Mouse (Mus musculus) liver, embryonic 14.5 days (tissue): ENCODE results near the gene Tgfbr3. TPM values are rescaled to one million over a fixed set of nuclear protein-coding genes. Genes with fewer than 3 reads are reported as not detected.

Source experiments
- ATAC-seq: fragments of 200-750 bp; cut with Nextera tagmentation; 2 replicates; pipeline ENCODE4 v1.8.0; 2017; ENCODE audit warnings: moderate number of reproducible peaks, mild to moderate bottlenecking, moderate library complexity; ENCODE audit not compliant: insufficient read depth
- DNase-seq, 3 experiments: peaks; one replicate each; pipeline ENCODE4 v3.0.0-alpha.2; 2012 to 2013; ENCODE audit warnings: low read depth in 3 of 3, low spot score in 3 of 3
- H3K27ac ChIP-seq: fragments of 300-500 bp; sonication (generic); 2 replicates; pipeline ENCODE4 v1.5.1; 2014; ENCODE audit warnings: moderate library complexity, mild to moderate bottlenecking, control low read depth, inconsistent platforms
- H3K27me3 ChIP-seq: fragments of 300-500 bp; sonication (generic); 2 replicates; pipeline ENCODE4 v1.6.1; 2014; ENCODE audit warnings: mild to moderate bottlenecking, low read length, moderate library complexity; ENCODE audit not compliant: control insufficient read depth, insufficient read depth
- H3K36me3 ChIP-seq: fragments of 300-500 bp; sonication (generic); replicated peaks from 2 replicates; pipeline ENCODE4 v1.6.1; 2014; ENCODE audit warnings: low read depth; ENCODE audit not compliant: control insufficient read depth, insufficient read depth
- H3K4me1 ChIP-seq, 2 experiments: fragments of 200-500 bp in 1 of 2; fragments of 300-500 bp in 1 of 2; sonication (generic) in 1 of 2; replicated peaks; 2 replicates each; pipeline ENCODE4 v1.6.1; 2012 to 2014; ENCODE audit warnings: antibody characterized with exemption in 1 of 2, inconsistent platforms in 1 of 2, low read length in 1 of 2; ENCODE audit not compliant: control insufficient read depth in 2 of 2, insufficient read depth in 2 of 2
- H3K4me2 ChIP-seq: fragments of 300-500 bp; sonication (generic); 2 replicates; pipeline ENCODE4 v1.6.1; 2014; ENCODE audit warnings: low read depth, mild to moderate bottlenecking, control low read depth, moderate library complexity
- H3K4me3 ChIP-seq, 2 experiments: fragments of 200-500 bp in 1 of 2; fragments of 300-500 bp in 1 of 2; sonication (generic) in 1 of 2; 2 replicates each; pipeline ENCODE4 v1.5.1; 2012 to 2014; ENCODE audit warnings: low read depth in 2 of 2, low read length in 2 of 2, mild to moderate bottlenecking in 2 of 2, control low read depth in 1 of 2, inconsistent platforms in 1 of 2, moderate library complexity in 1 of 2; ENCODE audit not compliant: insufficient read depth in 1 of 2
- H3K9ac ChIP-seq: fragments of 300-500 bp; sonication (generic); replicated peaks from 2 replicates; pipeline ENCODE4 v1.6.1; 2014; ENCODE audit warnings: mild to moderate bottlenecking, control low read depth, moderate library complexity
- H3K9me3 ChIP-seq: fragments of 300-500 bp; sonication (generic); 2 replicates; pipeline ENCODE4 v1.6.1; 2016; ENCODE audit warnings: low read length, mixed read lengths; ENCODE audit not compliant: control insufficient read depth
- CTCF ChIP-seq: IDR thresholded peaks from 2 replicates; pipeline ENCODE4 v1.5.1; 2016; ENCODE audit warnings: antibody characterized with exemption, low read depth, control low read depth
- EP300 ChIP-seq: IDR thresholded peaks from 2 replicates; pipeline ENCODE4 v1.6.1; 2016; ENCODE audit warnings: antibody characterized with exemption, low read depth
- WGBS: fragments of 180-500 bp; shearing (Covaris S2); extraction: QIAGEN DNeasy Blood & Tissue Kit; methylation state at CpG from one replicate; pipeline ENCODE4 v1.1.7; 2014; ENCODE audit not compliant: insufficient replicate concordance; 5-methylcytosine and 5-hydroxymethylcytosine counted together
- polyA plus RNA-seq, 2 experiments: library from polyadenylated mRNA; depleted of rRNA in 1 of 2; stranded (reverse) in 1 of 2; unstranded in 1 of 2; fragments of >200 nt; fragmentation: Nextera tagmentation in 1 of 2; extraction: Ambion mirVana in 1 of 2; gene quantifications; 2 replicates each; pipeline versions ENCODE4 v1.2.1 to v1.2.3; 2012 to 2014

The Tgfbr3 gene
- polyA plus RNA-seq, 2 experiments = 4.3 to 7.5 TPM

DNA sequence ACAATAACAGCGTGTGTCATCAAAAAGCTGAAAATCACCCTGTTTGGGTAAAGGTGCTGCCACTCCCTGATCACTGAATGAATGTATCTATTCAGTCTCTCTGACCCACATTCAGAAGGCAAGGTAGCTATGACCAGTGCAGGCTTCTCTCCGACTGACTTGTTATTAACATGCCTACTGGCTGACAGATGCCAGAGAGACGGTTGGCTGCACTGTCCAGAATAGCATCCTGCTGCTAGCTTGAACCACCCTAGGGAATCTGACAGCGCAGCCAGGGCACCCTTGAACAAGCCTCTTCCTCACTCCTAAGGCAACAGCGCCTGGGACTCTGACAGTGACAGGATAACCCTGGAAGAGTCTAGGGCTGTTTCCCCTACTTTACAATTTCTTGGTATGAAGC, 53.4 kb downstream of the Tgfbr3 start:
- no peak overlapping the region for H3K4me2 ChIP-seq

DNA sequence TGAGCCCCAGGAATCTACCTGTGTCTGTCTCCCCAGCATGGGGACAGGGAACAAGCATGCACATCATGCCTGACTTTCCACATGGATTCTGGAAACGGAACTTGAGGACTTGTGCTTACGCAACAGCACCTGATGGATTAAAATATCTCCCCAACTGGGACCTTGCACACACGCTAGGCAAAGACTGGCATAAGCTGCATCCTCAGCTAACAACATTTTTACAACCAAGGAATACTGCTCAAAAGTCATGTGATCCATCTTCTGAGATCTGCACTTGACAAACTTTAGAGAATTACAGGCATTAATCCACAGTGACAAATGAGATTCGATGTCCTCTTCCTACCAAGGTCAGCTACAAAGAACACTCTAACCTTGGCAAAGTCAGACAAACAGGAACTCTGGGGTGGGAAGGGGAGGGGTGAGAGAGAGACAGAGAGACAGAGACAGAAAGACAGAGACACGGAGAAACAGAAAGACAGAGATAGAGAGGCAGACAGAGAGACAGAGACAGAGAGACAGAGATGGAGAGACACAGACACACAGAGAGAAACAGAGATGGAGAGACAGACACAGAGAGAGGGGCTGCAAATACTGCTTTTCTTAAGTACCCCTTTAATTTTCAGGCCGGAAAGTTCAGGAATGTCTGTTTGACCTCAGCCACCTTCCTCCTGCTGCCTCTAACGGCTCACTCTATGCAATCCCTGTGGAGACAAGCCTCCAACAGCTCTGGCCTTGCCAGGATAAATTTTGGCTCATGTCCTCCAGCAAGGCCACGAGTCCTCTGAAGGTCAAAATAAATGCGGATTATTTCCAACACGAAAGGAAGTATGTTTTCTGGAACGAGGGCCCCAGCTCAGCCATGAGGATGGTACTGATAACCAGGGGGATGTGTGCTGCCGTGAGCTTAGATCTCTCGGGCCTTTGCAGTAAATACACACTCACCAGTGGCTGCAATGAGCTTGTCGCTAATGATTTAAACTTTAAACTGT, 55.8 kb downstream of the Tgfbr3 start:
- H3K36me3 ChIP-seq = no peaks in the 10 kb centered on the region
- H3K9ac ChIP-seq = peak overlapping the region; percentile 63
- peak overlapping the region; percentile 58 for H3K4me2 ChIP-seq
- H3K4me3 ChIP-seq = peak overlapping the region in 1 of 2 experiments; percentile 15; a peak in 2 of 4 replicates
- ATAC-seq (peak; percentile 67), DNase-seq (peak in 2 of 3 experiments; percentile 41 to 47)
- H3K4me1 ChIP-seq = peaks cover 74 to 85% of the 10 kb centered on the region in 2 experiments
- WGBS = 31% methylated on average over 14 of the region's 14 CpGs
- peak overlapping the region; percentile 69 for H3K27ac ChIP-seq
- TF ChIP-seq EP300 (peak; percentile 63), CTCF (no peak)
- no peaks in the 10 kb centered on the region for H3K27me3 ChIP-seq
- H3K9me3 ChIP-seq = no peaks in the 10 kb centered on the region

More for the DNA sequence above, 53.4 kb downstream of the Tgfbr3 start:
- ATAC-seq (no peak), DNase-seq (no peak)
- no peak for TF ChIP-seq EP300
- TF ChIP-seq CTCF = no peak
- H3K4me3 ChIP-seq = no peak overlapping the region
- no peaks in the 10 kb centered on the region for H3K9me3 ChIP-seq
- peaks cover 60 to 75% of the 10 kb centered on the region in 2 experiments for H3K4me1 ChIP-seq
- no peaks in the 10 kb centered on the region for H3K36me3 ChIP-seq
- H3K9ac ChIP-seq = no peak overlapping the region
- no peaks in the 10 kb centered on the region for H3K27me3 ChIP-seq
- no peak overlapping the region; the same call in 1 of the 2 replicates for H3K27ac ChIP-seq
- WGBS = 41% methylated on average over 5 of the region's 5 CpGs

DNA sequence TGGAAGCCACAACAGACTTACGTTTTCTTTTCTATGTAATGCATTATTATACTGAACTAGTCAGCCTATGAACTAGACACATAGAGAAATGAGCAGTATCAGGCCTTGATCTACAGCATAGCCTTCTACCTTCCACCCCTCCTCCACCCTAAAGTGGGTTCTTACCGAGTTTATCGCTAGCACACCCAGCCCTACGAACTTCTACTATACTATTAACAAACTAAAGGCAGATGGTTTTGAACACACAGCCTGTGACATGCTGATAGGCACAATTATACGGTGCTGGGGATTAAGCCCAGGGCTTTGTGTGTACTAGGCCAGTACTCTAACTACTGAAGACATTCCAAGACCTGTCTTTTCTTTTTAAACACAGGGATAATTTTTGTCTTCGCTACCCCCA, 59.2 kb downstream of the Tgfbr3 start:
- peak in 2 of 3 experiments; percentile 41 to 42 for DNase-seq
- no peaks in the 10 kb centered on the region for H3K9me3 ChIP-seq
- no peaks in the 10 kb centered on the region for H3K36me3 ChIP-seq
- 37% methylated on average over 6 of the region's 6 CpGs for WGBS
- TF ChIP-seq CTCF (no peak), EP300 (peak; percentile 67)
- peak; percentile 77 for ATAC-seq
- H3K4me1 ChIP-seq = peaks cover 41 to 55% of the 10 kb centered on the region in 2 experiments
- no peak overlapping the region for H3K4me3 ChIP-seq
- H3K9ac ChIP-seq = no peak overlapping the region
- H3K4me2 ChIP-seq = 0 out of 2 replicates have a peak overlapping the region, but pooled peaks have one; percentile 11
- no peaks in the 10 kb centered on the region for H3K27me3 ChIP-seq
- no peak overlapping the region for H3K27ac ChIP-seq

GRCm38 (mm10) chr5:107229037-107229436, 60.4 kb downstream of the Tgfbr3 start:
- Histone ChIP-seq H3K9me3 (no peaks in the 10 kb centered on the region), H3K27ac (no peak overlapping the region), H3K4me1 (peaks cover 38 to 54% of the 10 kb centered on the region in 2 experiments), H3K4me2 (no peak overlapping the region), H3K4me3 (no peak overlapping the region), H3K9ac (no peak overlapping the region), H3K36me3 (no peaks in the 10 kb centered on the region), H3K27me3 (no peaks in the 10 kb centered on the region)
- 69% methylated on average over 9 of the region's 9 CpGs for WGBS
- no peak for ATAC-seq
- DNase-seq = no peak
- TF ChIP-seq EP300 (no peak), CTCF (no peak)

DNA sequence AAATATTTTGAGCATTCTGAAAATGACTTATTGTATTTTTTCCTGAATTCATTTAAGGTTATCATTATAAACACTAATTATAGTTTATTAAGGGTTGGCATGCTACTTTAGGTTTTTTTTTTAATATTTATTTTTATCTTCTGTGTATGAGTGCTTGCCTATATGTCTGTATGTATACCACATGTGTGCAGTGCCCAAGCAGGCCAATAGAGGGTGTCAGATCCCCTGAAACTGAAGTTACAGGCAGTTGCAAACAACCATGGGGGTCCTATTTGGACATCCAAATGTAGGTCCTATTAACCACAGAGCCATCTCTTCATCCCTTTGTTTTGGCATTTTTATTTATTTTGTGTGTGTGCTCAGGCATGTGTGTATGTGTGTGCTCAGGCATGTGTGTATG, 61.8 kb downstream of the Tgfbr3 start:
- peaks cover 36 to 49% of the 10 kb centered on the region in 2 experiments for H3K4me1 ChIP-seq
- no peaks in the 10 kb centered on the region for H3K9me3 ChIP-seq
- TF ChIP-seq CTCF (peak; percentile 35; the same call in 1 of the 2 replicates), EP300 (no peak)
- H3K27me3 ChIP-seq = no peaks in the 10 kb centered on the region
- H3K27ac ChIP-seq = no peak overlapping the region
- H3K4me2 ChIP-seq = no peak overlapping the region
- ATAC-seq (no peak), DNase-seq (no peak)
- no peak overlapping the region for H3K4me3 ChIP-seq
- H3K36me3 ChIP-seq = no peaks in the 10 kb centered on the region
- H3K9ac ChIP-seq = no peak overlapping the region
